Mouse (Mus musculus) retina, embryonic 14.5 days (tissue): ENCODE results near the gene Abcg5.

ENCODE experiments used
- DNase-seq: peaks from one replicate; pipeline ENCODE4 v3.0.0-alpha.2; 2015; ENCODE audit warnings: low spot score

Abcg5 gene

GRCm38 (mm10) chr17:84685286-84685685, 2.5 kb upstream of the Abcg5 start:
- DNase-seq, result no peak

DNA sequence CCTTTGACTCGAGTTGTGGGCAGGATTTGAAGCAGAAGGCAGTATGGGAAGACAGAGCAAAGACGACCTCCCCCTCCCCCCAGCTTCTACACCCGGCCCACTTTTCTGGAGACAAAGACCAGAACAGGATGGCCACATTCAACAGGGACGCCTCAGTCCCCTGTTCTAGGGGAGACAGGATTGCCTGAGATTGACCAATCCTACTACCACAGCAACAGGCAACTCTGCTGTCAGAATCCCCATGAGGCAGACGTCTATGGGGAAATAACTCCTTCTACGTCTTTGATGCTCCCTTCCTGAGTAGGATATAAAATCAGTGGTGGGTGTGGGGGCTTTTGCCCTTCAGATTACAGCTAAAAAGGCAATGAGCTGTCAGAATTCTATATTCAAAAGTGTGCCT, 1.5 kb upstream of the Abcg5 start:
- no peak for DNase-seq

DNA sequence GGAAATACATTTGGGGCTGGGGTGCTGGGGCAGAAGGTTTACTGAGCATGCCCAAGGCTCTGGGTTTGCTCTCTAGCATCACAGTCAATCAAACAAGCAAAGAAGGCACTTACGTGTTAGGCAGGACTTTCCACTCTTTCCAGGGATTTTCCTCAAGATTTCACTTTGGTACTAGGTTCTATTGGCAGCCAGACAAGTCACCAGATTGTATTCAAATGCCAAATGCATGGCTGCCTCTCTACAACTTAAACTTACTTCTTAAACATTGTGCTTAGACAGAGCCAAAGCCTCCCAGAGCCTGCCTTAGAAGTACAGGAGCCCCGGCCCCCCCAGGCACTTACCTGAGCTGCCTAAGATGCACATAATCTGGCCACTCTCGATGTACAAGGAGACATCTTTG, 1.1 kb downstream of the Abcg5 start:
- no peak for DNase-seq

DNA sequence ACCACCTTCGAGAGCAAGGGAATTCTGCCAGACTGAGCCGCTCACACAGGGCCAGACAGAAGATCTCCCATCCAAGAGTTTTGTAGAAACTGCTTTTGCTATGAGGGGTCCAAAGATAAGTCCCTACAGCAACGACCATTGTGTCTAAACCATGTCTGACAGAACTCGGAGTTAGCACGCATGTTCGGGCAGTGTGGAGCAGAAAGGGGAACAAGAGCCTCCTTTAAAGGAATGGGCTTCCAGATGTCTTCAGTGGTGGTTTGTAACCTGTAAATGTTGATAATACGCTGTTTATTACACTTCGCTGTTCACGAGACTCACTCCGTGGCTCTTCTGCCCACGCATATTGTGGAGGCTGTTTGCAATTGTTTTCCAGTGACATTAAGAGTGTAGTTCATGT, 5.2 kb downstream of the Abcg5 start:
- DNase-seq, result no peak

- DNase-seq, result peak; percentile 55
Measured at GRCm38 (mm10) chr17:84675951-84676366, 6.9 kb downstream of the Abcg5 start, which contains the start of gene Abcg8. Gene Abcg8 (plus strand): TSS chr17:84676302.

DNA sequence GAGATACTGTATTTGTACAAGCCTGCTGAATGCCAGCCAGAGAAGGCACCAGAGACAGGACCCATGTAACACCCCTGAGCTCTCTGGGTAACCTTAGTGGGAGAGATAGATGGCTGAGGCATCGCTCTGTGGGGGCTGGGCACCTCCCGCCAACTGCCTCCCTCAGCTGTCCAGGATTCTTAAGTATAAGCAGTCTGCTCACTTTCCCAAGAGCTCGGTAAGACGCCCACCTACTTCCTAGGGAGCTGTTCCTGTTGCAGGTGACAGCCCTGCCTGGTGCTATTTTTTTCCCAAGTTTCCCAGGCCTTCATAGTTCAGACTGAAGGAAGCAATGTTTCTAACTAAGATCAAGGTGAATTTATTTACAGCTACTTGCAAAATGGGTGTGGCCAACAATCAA, 7.6 kb downstream of the Abcg5 start:
- no peak for DNase-seq

- no peak for DNase-seq
Measured at GRCm38 (mm10) chr17:84674048-84674447, 8.8 kb downstream of the Abcg5 start.

GRCm38 (mm10) chr17:84672376-84673369, 10.1 kb downstream of the Abcg5 start:
- DNase-seq, result no peak

- DNase-seq, result no peak
Measured at GRCm38 (mm10) chr17:84667848-84668247, 15.0 kb downstream of the Abcg5 start.

- DNase-seq, result no peak
Measured at GRCm38 (mm10) chr17:84665691-84666090, 17.1 kb downstream of the Abcg5 start.

DNA sequence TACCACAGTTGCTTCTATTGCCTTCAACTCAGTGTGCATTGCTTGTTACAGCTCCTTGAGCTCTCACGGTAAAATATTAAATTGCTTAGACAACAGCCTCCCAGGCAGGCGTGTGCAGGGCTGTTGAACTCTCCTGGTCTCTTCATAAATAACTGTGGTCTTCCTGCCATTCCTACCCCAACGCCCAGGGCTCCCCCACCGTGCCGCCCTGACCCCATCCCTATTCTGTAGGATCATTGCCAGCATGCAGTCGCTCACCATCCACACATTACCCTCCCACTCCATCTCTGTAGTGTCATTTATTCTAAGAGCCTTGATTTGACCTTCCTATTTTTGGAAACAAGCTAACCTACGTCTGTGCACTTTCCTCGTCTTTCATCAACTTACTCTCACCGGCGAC, 17.8 kb downstream of the Abcg5 start:
- no peak for DNase-seq

DNA sequence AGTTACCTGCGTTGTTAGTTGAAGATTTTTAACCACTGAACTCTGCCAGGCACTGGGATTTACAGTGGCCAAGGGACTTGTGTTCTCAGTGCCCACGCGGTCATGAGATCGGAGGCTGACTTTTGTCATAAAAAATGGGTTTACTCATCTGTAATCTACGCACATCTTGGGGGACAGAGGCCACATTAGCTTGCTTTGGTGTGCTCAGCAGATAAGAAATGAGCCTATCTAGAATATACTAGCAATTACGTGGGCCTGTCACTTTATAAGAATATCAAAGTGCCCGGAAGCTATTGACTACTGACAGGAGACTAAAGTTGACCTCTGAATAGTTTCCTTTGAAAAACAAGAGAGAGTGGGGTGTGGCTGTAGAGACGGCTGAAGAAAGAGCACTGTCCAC, 23.9 kb downstream of the Abcg5 start:
- no peak for DNase-seq

- no peak for DNase-seq
Measured at GRCm38 (mm10) chr17:84658195-84658594, 24.6 kb downstream of the Abcg5 start.

DNA sequence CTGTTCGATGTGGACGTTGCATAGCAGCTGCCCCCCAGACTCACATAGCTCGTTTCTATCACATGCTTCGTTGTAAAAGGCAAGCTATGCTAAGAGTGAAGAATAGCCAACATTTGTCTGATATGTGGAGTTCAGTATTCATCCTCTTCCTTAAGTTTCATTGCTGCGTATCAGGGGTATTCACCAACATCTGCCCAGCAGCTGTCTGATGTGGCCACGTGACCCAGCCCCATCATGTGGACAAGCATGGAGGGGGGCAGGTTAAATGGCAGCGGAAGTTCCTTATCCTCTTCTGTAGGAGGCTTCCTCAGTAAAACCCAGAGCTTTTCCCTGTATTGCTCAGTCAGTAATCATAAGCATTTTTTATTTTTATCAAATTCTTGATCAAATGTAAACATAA, 25.0 kb downstream of the Abcg5 start:
- DNase-seq, result no peak

GRCm38 (mm10) chr17:84657422-84657732, 25.4 kb downstream of the Abcg5 start:
- DNase-seq, result no peak

DNA sequence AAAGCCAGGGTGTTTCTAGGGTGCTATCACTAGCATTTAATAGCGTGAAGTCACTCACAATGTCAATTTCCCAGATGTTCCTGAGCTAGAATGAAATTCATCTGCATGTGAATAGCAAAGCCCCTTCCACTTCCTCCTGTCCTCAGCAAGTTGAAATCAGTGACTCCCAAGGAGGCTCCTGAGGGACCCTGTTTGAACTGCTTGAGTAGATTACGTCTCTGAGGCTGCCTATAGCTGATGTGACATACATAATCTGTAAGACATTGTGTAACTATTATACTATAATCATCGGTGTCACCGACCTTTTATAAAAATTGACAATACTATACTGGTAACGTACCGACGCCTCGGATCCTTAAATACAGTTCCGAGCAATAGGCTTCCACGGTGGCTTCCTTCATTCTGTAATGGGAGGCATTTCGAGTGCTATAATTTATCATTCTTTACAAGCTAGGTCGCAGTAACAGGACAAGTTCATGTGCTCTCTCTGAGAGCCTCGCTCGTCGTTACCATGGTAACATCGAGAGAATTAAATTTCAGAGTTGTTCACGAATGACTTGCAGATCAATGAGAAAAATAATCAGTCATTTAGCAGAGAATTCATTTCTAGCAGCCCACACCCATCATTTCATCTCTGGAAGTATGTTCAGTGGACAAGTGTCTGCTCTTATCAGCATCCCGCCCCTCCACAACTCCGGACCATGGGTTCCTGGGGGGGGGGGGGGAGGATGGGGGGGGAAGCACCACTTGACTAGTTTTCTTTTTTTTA, 26.0 kb downstream of the Abcg5 start:
- DNase-seq, result peak; percentile 36

- no peak for DNase-seq
Measured at GRCm38 (mm10) chr17:84656205-84656604, 26.6 kb downstream of the Abcg5 start.

- no peak for DNase-seq
Measured at GRCm38 (mm10) chr17:84653544-84653943, 29.3 kb downstream of the Abcg5 start.

DNA sequence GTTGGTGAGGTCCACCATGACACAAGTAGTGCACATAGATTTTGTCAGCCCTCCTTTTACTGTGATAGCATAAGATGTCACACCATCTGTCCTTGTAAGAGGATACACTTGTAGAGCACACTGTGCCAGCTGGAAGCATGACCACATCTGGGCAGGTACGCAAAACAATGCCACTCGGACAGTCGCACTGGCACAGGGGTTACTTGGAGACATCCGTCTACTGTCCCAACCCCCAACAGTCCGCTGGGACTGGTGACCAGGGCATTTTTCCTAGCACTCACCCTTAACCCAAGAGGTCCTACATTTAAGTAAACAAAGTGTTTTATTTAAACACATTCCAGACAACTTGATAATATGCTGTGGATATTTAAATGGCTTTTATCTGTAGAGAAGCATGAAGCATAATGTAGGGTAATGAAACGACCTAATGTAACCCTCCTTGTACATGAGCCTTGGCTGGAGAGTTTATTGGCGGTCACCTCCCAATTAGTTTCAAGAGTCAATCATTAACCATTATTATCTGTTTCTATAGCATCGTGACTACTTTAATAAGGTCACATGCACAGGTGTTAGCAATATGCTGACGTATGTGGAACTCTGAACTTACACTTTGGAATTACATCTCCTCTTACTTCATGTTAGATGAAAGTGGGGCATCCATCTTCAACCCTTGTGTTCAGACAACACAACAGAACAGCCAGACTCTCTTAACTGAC, 32.4 kb downstream of the Abcg5 start:
- no peak for DNase-seq

- no peak for DNase-seq
Measured at GRCm38 (mm10) chr17:84647630-84648029, 35.2 kb downstream of the Abcg5 start.

DNA sequence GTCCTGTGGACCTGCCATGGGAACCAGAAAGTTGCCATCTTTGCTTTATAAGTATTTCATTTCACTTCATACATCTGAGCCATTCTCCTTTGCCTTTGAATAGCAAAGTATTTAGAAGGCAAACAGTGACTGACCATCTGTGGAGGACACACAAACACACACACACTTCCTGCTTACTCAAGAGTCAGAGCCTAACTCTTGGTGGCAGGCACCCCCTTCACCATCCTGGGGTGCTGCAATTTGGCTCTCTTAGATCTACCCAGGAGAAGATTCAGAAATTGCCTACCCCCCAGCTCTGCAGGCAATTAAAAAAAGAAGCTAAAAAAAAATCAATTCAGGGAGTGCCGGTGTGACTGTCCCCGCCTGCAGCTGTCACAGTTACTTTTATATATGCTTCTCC, 36.3 kb downstream of the Abcg5 start:
- no peak for DNase-seq

DNA sequence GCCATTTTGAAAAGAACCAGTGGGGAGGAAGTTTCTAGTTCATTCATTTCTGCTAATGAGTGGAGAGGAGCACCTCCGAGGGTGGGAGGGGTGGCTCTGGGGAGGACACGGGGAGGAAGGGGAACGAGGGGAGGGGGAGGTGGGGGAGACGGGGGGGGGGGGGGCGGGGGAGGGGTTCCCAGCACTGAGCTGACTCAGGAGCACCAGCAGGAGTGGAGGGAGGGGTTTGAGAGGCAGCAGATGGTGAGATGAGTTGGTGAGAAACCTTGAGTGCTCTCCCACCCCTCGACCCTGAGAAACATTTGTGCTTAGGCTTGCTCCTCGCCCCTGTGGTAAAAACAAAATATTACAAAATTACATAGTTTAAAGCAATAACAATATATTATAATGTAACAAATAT, 36.9 kb downstream of the Abcg5 start:
- DNase-seq, result no peak

GRCm38 (mm10) chr17:84645119-84645518, 37.7 kb downstream of the Abcg5 start:
- DNase-seq, result no peak
